9 mouse cellular contexts compared by ENCODE assay signal in the genomic region with DNA sequence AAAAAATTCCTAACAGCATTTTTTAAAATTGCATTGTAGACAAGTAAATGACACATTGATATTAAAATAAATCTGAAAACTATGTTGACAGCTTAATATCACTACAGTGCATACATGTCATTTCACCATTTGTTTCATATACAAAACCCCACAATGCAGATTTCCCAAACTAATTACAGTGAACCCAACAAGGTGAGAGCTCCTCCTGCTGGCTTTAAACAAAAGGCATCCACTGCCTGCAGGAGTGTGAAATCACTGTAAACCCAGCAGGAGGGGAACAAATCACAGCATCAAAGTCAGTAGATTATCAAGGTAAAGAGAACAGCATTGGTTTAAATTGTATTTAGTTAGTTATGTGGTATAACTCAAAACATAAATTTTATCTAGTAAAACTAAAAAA.
DNase-seq lines count a peak whose midpoint lies in the region; ATAC-seq and TF ChIP-seq lines count a peak whose summit lies in the region.
"Had no signal": no experiment of that assay in that cellular context is flagged by ENCODE, and none has a peak within 500 bp of the region (broad histone marks: within the 10 kb centered on the region; RNA-seq: fewer than 3 reads in every experiment).

No protein-coding gene starts in this region.

- no peak overlapping the region for H3K27ac ChIP-seq in intestine, postnatal 0 days (ENCODE audit: low read depth, low read length)
- H3K27ac ChIP-seq in intestine, embryonic 15.5 days: no peak overlapping the region
- H3K27ac ChIP-seq in hindbrain, postnatal 0 days: no peak overlapping the region
- H3K27ac ChIP-seq: limb, embryonic 15.5 days had no signal

- DNase-seq in A20 (ENCODE audit: low read depth, low spot score): peak; percentile 13
- peak; percentile 80 for DNase-seq in brain, embryonic 14.5 days (ENCODE audit: low read depth)
- DNase-seq in hindbrain, postnatal 0 days (ENCODE audit: low spot score): peak; percentile 78
- no peak for DNase-seq in urinary bladder, postnatal 25 days (ENCODE audit: low spot score)
- no peak for DNase-seq in thymus, postnatal 0 days (ENCODE audit: low spot score)
- DNase-seq in kidney, adult 8-10 months: no peak

- H3K4me2 ChIP-seq in intestine, postnatal 0 days (replicated peaks; ENCODE audit: low read depth): no peak overlapping the region
- no peak overlapping the region for H3K4me2 ChIP-seq in intestine, embryonic 15.5 days (replicated peaks)
- H3K4me2 ChIP-seq in hindbrain, postnatal 0 days (ENCODE audit: low read depth, low read length): no peak overlapping the region
- H3K4me2 ChIP-seq: limb, embryonic 15.5 days had no signal

- no peaks in the 10 kb centered on the region for H3K9me3 ChIP-seq in intestine, postnatal 0 days (ENCODE audit: control insufficient read depth)
- no peaks in the 10 kb centered on the region for H3K9me3 ChIP-seq in intestine, embryonic 15.5 days
- H3K9me3 ChIP-seq in hindbrain, postnatal 0 days (ENCODE audit: low read length): no peaks in the 10 kb centered on the region
- H3K9me3 ChIP-seq: limb, embryonic 15.5 days had no signal

- TF ChIP-seq POLR2A in brain, embryonic 14.5 days (IDR thresholded peaks at IDR 0.05; ENCODE audit: borderline replicate concordance, extremely low read depth, insufficient read depth, insufficient read length, poor library complexity, severe bottlenecking): no peak

- peak; percentile 55 for TF ChIP-seq CTCF in intestine, postnatal 0 days (IDR thresholded peaks at IDR 0.05; ENCODE audit: low read depth)
- TF ChIP-seq CTCF in brain, embryonic 14.5 days (IDR thresholded peaks at IDR 0.05; ENCODE audit: borderline replicate concordance, extremely low read depth, insufficient read depth, insufficient read length): peak; percentile 66; the same call in 1 of the 2 replicates
- peak; percentile 74 for TF ChIP-seq CTCF in hindbrain, postnatal 0 days (IDR thresholded peaks at IDR 0.05; ENCODE audit: low read depth)

- H3K4me1 ChIP-seq in intestine, postnatal 0 days (replicated peaks; ENCODE audit: control insufficient read depth, insufficient read depth, low read length): no peaks in the 10 kb centered on the region
- no peaks in the 10 kb centered on the region for H3K4me1 ChIP-seq in intestine, embryonic 15.5 days (replicated peaks)
- no peaks in the 10 kb centered on the region for H3K4me1 ChIP-seq in hindbrain, postnatal 0 days (ENCODE audit: insufficient read depth, low read length)
- H3K4me1 ChIP-seq: limb, embryonic 15.5 days had no signal

- no peaks in the 10 kb centered on the region for H3K27me3 ChIP-seq in intestine, postnatal 0 days (replicated peaks; ENCODE audit: control insufficient read depth, insufficient read depth, low read length)
- H3K27me3 ChIP-seq in intestine, embryonic 15.5 days (replicated peaks): no peaks in the 10 kb centered on the region
- no peaks in the 10 kb centered on the region for H3K27me3 ChIP-seq in hindbrain, postnatal 0 days (ENCODE audit: insufficient read depth, low read length)
- H3K27me3 ChIP-seq: limb, embryonic 15.5 days had no signal

- no peak for ATAC-seq in intestine, postnatal 0 days
- ATAC-seq in intestine, embryonic 15.5 days: no peak
- ATAC-seq in hindbrain, postnatal 0 days: 0 out of 2 replicates have a peak, but pooled peaks have one; percentile 51

- H3K4me3 ChIP-seq in intestine, postnatal 0 days (ENCODE audit: low read depth, low read length): no peak overlapping the region
- H3K4me3 ChIP-seq in intestine, embryonic 15.5 days (replicated peaks): no peak overlapping the region
- H3K4me3 ChIP-seq in hindbrain, postnatal 0 days (ENCODE audit: low read length): no peak overlapping the region
- H3K4me3 ChIP-seq: limb, embryonic 15.5 days had no signal

- H3K9ac ChIP-seq in intestine, postnatal 0 days (ENCODE audit: low read depth, low read length): no peak overlapping the region
- no peak overlapping the region for H3K9ac ChIP-seq in intestine, embryonic 15.5 days
- no peak overlapping the region for H3K9ac ChIP-seq in hindbrain, postnatal 0 days (replicated peaks; ENCODE audit: low read length)
- H3K9ac ChIP-seq: limb, embryonic 15.5 days had no signal

- no peaks in the 10 kb centered on the region for H3K36me3 ChIP-seq in intestine, postnatal 0 days (ENCODE audit: control insufficient read depth, insufficient read depth)
- H3K36me3 ChIP-seq in intestine, embryonic 15.5 days: no peaks in the 10 kb centered on the region
- H3K36me3 ChIP-seq in hindbrain, postnatal 0 days (ENCODE audit: insufficient read depth, low read length): no peaks in the 10 kb centered on the region
- H3K36me3 ChIP-seq: limb, embryonic 15.5 days had no signal

Comparison
In these comparisons a context has a peak if more than half of its experiments do, and no peak if none do; other contexts are left out.
1. DNase-seq: peak in A20 (single experiment), brain, embryonic 14.5 days (single experiment) and hindbrain, postnatal 0 days (single experiment); none in urinary bladder, postnatal 25 days (single experiment), thymus, postnatal 0 days (single experiment) and kidney, adult 8-10 months (0 of 2).
2. Peak in every context shown above with its lines, with median percentiles within 50 percentile points of each other: CTCF ChIP-seq.